ENCODE assay signal across 18 mouse cellular contexts in the genomic region with DNA sequence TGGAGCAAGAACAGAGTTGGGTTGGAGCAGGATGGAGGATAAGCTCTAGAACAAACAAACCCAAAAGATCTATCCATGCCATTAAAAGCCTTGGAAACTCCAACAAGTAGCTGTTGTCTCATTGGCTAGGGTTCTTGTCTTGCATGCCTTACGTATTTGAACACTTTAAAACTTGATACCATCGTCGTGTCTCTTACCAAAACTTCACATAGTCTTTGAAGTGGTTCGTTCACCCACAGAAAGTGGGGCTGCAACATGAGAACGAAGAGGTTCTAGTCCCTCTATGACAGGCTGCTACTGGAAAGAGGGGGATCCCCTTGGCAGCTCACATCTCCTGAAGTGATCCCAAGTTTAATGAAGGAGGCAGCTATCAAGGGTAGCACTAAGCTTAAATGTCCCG. TPM values are rescaled to one million over a fixed set of nuclear protein-coding genes. Genes with fewer than 3 reads are reported as not detected.
"Had no signal": no experiment of that assay in that cellular context is flagged by ENCODE, and none has a peak within 500 bp of the region (broad histone marks: within the 10 kb centered on the region; RNA-seq: fewer than 3 reads in every experiment).

No protein-coding gene starts in this region.

- H3K4me2 ChIP-seq: limb, embryonic 12.5 days; liver, embryonic 13.5 days; lung, embryonic 15.5 days; midbrain, embryonic 13.5 days; neural tube, embryonic 12.5 days; stomach, embryonic 15.5 days had no signal

- H3K27ac ChIP-seq: layer of hippocampus, adult 2 months; limb, embryonic 12.5 days; liver, embryonic 13.5 days; lung, embryonic 15.5 days; midbrain, embryonic 13.5 days; neural tube, embryonic 12.5 days; stomach, embryonic 15.5 days had no signal

- DNase-seq: kidney, adult 9 months; kidney, postnatal 10 days; kidney, postnatal 4 days; liver; liver, embryonic 13.5 days; liver, postnatal 0 days; lung, postnatal 14 days; retina, postnatal 1 day; right cerebral cortex, postnatal 4 days; thymus, adult 2 months; thymus, postnatal 36 days had no signal

- H3K4me3 ChIP-seq: layer of hippocampus, adult 2 months; limb, embryonic 12.5 days; liver, embryonic 13.5 days; lung, embryonic 15.5 days; midbrain, embryonic 13.5 days; neural tube, embryonic 12.5 days; stomach, embryonic 15.5 days had no signal

- H3K36me3 ChIP-seq: limb, embryonic 12.5 days; liver, embryonic 13.5 days; lung, embryonic 15.5 days; midbrain, embryonic 13.5 days; neural tube, embryonic 12.5 days; stomach, embryonic 15.5 days had no signal

- H3K9ac ChIP-seq: limb, embryonic 12.5 days; liver, embryonic 13.5 days; liver, postnatal 0 days; lung, embryonic 15.5 days; midbrain, embryonic 13.5 days; neural tube, embryonic 12.5 days; stomach, embryonic 15.5 days had no signal

- H3K9me3 ChIP-seq: limb, embryonic 12.5 days; liver, embryonic 13.5 days; lung, embryonic 15.5 days; midbrain, embryonic 13.5 days; neural tube, embryonic 12.5 days; stomach, embryonic 15.5 days had no signal

- H3K4me1 ChIP-seq: limb, embryonic 12.5 days; lung, embryonic 15.5 days; midbrain, embryonic 13.5 days; neural tube, embryonic 12.5 days; stomach, embryonic 15.5 days had no signal

- ATAC-seq: liver, postnatal 0 days; midbrain, embryonic 13.5 days had no signal

- H3K27me3 ChIP-seq: limb, embryonic 12.5 days; liver, embryonic 13.5 days; lung, embryonic 15.5 days; midbrain, embryonic 13.5 days; neural tube, embryonic 12.5 days; stomach, embryonic 15.5 days had no signal

RNA-seq across cellular contexts. Expression of a gene that starts 13.1 kb away (rescaled TPM):
- total RNA-seq: left cerebral cortex, postnatal 36 days had no signal
- polyA plus RNA-seq: limb, embryonic 12.5 days; liver, embryonic 13.5 days; stomach, embryonic 15.5 days had no signal
